Mouse (Mus musculus): ENCODE measurements at regions not wholly inside any gene's neighbourhood (a gene's known extent, or its start where the extent isn't known, plus 50 kb on each side); places are given as distances from the start of the nearest gene placed in this dataset.

DNA sequence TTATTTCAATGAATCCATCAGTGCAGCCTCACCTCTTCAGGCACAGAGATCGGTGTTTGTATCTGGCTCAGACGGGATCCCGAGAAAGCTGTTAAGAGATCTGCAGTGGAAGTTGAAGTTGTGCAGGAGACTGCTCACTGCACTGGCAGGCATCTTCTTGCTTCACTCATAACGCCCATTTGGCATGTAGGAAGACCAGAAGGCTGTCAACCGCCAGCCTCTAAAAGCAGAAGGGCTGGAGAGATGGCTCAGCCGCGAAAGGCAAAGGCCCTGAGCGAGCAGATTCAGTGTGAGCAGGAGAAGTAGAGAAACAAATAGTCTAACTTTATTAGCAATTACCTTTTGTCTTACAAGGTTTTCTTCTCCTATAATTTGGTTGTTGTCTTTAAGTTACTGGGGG lies 114.3 kb upstream of the Ankrd55 start:
- DNase-seq, result no peak
- TF ChIP-seq CTCF (IDR thresholded peaks at IDR 0.05; ENCODE audit: borderline replicate concordance, insufficient read depth, low read depth, low read length), result no peak
- no peak for TF ChIP-seq POLR2A (IDR thresholded peaks at IDR 0.05; ENCODE audit: borderline replicate concordance, insufficient read depth, low read length)
- Histone ChIP-seq H3K27me3 (ENCODE audit: control insufficient read depth, insufficient read depth, low read length) (no peaks in the 10 kb centered on the region), H3K4me1 (ENCODE audit: control insufficient read depth, insufficient read depth, low read length) (no peaks in the 10 kb centered on the region), H3K27ac (ENCODE audit: insufficient read depth, low read length) (no peak overlapping the region), H3K4me3 (replicated peaks; ENCODE audit: insufficient read depth, low read depth, low read length) (no peak overlapping the region)
- WGBS, result 76% methylated on average over 8 of the region's 8 CpGs

- TF ChIP-seq POLR2A (IDR thresholded peaks at IDR 0.05; ENCODE audit: borderline replicate concordance, insufficient read depth, low read length), result no peak
- no peak for TF ChIP-seq CTCF (IDR thresholded peaks at IDR 0.05; ENCODE audit: borderline replicate concordance, insufficient read depth, low read depth, low read length)
- Histone ChIP-seq H3K27ac (ENCODE audit: insufficient read depth, low read length) (no peak overlapping the region), H3K4me1 (ENCODE audit: control insufficient read depth, insufficient read depth, low read length) (no peaks in the 10 kb centered on the region), H3K27me3 (ENCODE audit: control insufficient read depth, insufficient read depth, low read length) (no peaks in the 10 kb centered on the region), H3K4me3 (replicated peaks; ENCODE audit: insufficient read depth, low read depth, low read length) (no peak overlapping the region)
- DNase-seq, result no peak
- WGBS, result 78% methylated on average over 4 of the region's 4 CpGs
These were observed 110.2 kb upstream of the Ankrd55 start for GRCm38 (mm10) chr13:112178031-112178430.

GRCm38 (mm10) chr13:112183996-112184395 lies 104.3 kb upstream of the Ankrd55 start:
- no peak overlapping the region for H3K27ac ChIP-seq (ENCODE audit: insufficient read depth, low read length)
- H3K4me1 ChIP-seq (ENCODE audit: control insufficient read depth, insufficient read depth, low read length), result no peaks in the 10 kb centered on the region
- H3K27me3 ChIP-seq (ENCODE audit: control insufficient read depth, insufficient read depth, low read length), result no peaks in the 10 kb centered on the region
- H3K4me3 ChIP-seq (replicated peaks; ENCODE audit: insufficient read depth, low read depth, low read length), result no peak overlapping the region
- no peak for DNase-seq
- 96% methylated on average over 10 of the region's 10 CpGs for WGBS
- TF ChIP-seq POLR2A (IDR thresholded peaks at IDR 0.05; ENCODE audit: borderline replicate concordance, insufficient read depth, low read length) (no peak), CTCF (IDR thresholded peaks at IDR 0.05; ENCODE audit: borderline replicate concordance, insufficient read depth, low read depth, low read length) (no peak)

- no peaks in the 10 kb centered on the region for H3K4me1 ChIP-seq (ENCODE audit: control insufficient read depth, insufficient read depth, low read length)
- H3K4me3 ChIP-seq (replicated peaks; ENCODE audit: insufficient read depth, low read depth, low read length), result no peak overlapping the region
- no peak for DNase-seq
- no peak for TF ChIP-seq CTCF (IDR thresholded peaks at IDR 0.05; ENCODE audit: borderline replicate concordance, insufficient read depth, low read depth, low read length)
- no peak for TF ChIP-seq POLR2A (IDR thresholded peaks at IDR 0.05; ENCODE audit: borderline replicate concordance, insufficient read depth, low read length)
- H3K27me3 ChIP-seq (ENCODE audit: control insufficient read depth, insufficient read depth, low read length), result no peaks in the 10 kb centered on the region
- no peak overlapping the region for H3K27ac ChIP-seq (ENCODE audit: insufficient read depth, low read length)
- WGBS, result 69% methylated on average over 12 of the region's 12 CpGs
These were observed 103.1 kb upstream of the Ankrd55 start for GRCm38 (mm10) chr13:112185116-112185515.

GRCm38 (mm10) chr13:112187226-112187625 lies 101.0 kb upstream of the Ankrd55 start:
- Histone ChIP-seq H3K27me3 (ENCODE audit: control insufficient read depth, insufficient read depth, low read length) (no peaks in the 10 kb centered on the region), H3K4me1 (ENCODE audit: control insufficient read depth, insufficient read depth, low read length) (no peaks in the 10 kb centered on the region), H3K27ac (ENCODE audit: insufficient read depth, low read length) (no peak overlapping the region), H3K4me3 (replicated peaks; ENCODE audit: insufficient read depth, low read depth, low read length) (no peak overlapping the region)
- DNase-seq, result peak in 1 of 2 experiments; percentile 56
- no peak for TF ChIP-seq CTCF (IDR thresholded peaks at IDR 0.05; ENCODE audit: borderline replicate concordance, insufficient read depth, low read depth, low read length)
- TF ChIP-seq POLR2A (IDR thresholded peaks at IDR 0.05; ENCODE audit: borderline replicate concordance, insufficient read depth, low read length), result no peak
- 15% methylated on average over 3 of the region's 3 CpGs for WGBS

DNA sequence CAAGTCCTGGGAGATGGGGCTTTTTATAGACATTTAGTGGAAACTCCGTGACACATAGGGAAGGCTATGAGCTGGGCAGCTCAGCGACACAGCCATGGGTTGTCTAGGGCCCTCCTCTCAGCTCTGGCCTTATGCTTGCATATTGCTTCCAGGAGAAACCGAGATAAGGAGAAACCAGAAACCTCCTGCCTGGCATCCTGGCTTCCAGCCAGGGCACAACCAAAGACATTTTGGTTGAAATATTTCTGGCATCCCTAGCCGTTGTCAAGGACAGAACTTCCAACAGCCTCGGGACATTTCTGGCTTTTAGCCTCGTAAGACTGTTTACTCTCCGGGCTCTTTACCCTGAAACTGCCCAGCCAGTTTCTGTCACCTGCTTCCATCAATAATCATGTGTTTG lies 99.9 kb upstream of the Ankrd55 start:
- Histone ChIP-seq H3K27ac (ENCODE audit: insufficient read depth, low read length) (no peak overlapping the region), H3K27me3 (ENCODE audit: control insufficient read depth, insufficient read depth, low read length) (no peaks in the 10 kb centered on the region), H3K4me1 (ENCODE audit: control insufficient read depth, insufficient read depth, low read length) (no peaks in the 10 kb centered on the region), H3K4me3 (replicated peaks; ENCODE audit: insufficient read depth, low read depth, low read length) (no peak overlapping the region)
- 8% methylated on average over 7 of the region's 7 CpGs for WGBS
- TF ChIP-seq POLR2A (IDR thresholded peaks at IDR 0.05; ENCODE audit: borderline replicate concordance, insufficient read depth, low read length) (no peak), CTCF (IDR thresholded peaks at IDR 0.05; ENCODE audit: borderline replicate concordance, insufficient read depth, low read depth, low read length) (no peak)
- peak; percentile 48 to 67 for DNase-seq

DNA sequence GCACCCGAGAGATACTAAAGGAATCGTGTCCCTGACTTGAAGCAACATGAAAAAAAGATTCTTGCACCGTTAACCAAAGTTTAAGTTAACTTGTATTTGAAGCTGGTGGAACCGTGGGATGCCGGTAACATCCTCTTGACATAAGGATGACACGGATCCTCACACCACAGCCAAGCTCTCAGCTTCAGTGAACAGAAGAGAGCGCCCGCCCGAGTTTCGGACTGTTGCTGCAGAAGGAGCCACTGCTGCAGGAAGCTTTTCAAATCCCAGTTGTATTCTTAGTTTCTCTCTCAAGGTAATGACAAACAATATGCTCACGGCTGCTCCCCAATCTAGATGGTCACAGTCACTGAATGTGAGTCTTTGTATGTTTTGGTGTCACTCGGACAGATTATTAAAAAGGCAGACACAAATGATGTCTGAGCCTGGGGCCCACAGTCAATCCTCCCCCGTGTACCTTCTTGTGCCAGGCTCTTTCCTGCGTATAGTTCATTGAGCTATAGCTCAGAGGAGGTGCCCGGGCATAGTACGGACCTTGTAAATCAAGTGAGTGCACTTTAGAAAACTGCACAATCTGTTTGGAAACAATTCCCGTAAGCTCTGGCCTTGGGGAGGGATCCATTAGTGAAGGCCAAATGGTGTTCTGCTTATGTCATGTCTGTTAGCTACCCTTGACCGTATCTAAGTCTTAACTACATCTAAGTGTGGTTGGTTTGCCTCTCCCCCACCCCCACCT lies 99.3 kb upstream of the Ankrd55 start:
- DNase-seq, result no peak
- Histone ChIP-seq H3K27ac (ENCODE audit: insufficient read depth, low read length) (no peak overlapping the region), H3K4me3 (replicated peaks; ENCODE audit: insufficient read depth, low read depth, low read length) (no peak overlapping the region), H3K4me1 (ENCODE audit: control insufficient read depth, insufficient read depth, low read length) (no peaks in the 10 kb centered on the region), H3K27me3 (ENCODE audit: control insufficient read depth, insufficient read depth, low read length) (no peaks in the 10 kb centered on the region)
- WGBS, result 59% methylated on average over 18 of the region's 18 CpGs
- no peak for TF ChIP-seq CTCF (IDR thresholded peaks at IDR 0.05; ENCODE audit: borderline replicate concordance, insufficient read depth, low read depth, low read length)
- TF ChIP-seq POLR2A (IDR thresholded peaks at IDR 0.05; ENCODE audit: borderline replicate concordance, insufficient read depth, low read length), result no peak

GRCm38 (mm10) chr13:112189605-112190004 lies 98.6 kb upstream of the Ankrd55 start:
- no peak overlapping the region for H3K4me3 ChIP-seq (replicated peaks; ENCODE audit: insufficient read depth, low read depth, low read length)
- TF ChIP-seq CTCF (IDR thresholded peaks at IDR 0.05; ENCODE audit: borderline replicate concordance, insufficient read depth, low read depth, low read length) (no peak), POLR2A (IDR thresholded peaks at IDR 0.05; ENCODE audit: borderline replicate concordance, insufficient read depth, low read length) (no peak)
- H3K27ac ChIP-seq (ENCODE audit: insufficient read depth, low read length), result no peak overlapping the region
- 78% methylated on average over 5 of the region's 5 CpGs for WGBS
- H3K27me3 ChIP-seq (ENCODE audit: control insufficient read depth, insufficient read depth, low read length), result no peaks in the 10 kb centered on the region
- no peak for DNase-seq
- no peaks in the 10 kb centered on the region for H3K4me1 ChIP-seq (ENCODE audit: control insufficient read depth, insufficient read depth, low read length)

Data from cerebellum, adult 2 months (tissue).